In genomic region chrX:142196831-142197230, GRCm38 (mm10) we compare ENCODE assay signal across 24 mouse cellular contexts. TPM values are rescaled to one million over a fixed set of nuclear protein-coding genes. Genes with fewer than 3 reads are reported as not detected.
"Had no signal": no experiment of that assay in that cellular context is flagged by ENCODE, and none has a peak within 500 bp of the region (broad histone marks: within the 10 kb centered on the region; RNA-seq: fewer than 3 reads in every experiment).

Gene Gucy2f, minus strand, starts transcription at chrX:142196931.

- H3K36me3 ChIP-seq: midbrain, embryonic 10.5 days; midbrain, embryonic 12.5 days; neural tube, embryonic 13.5 days; neural tube, embryonic 15.5 days had no signal

- H3K4me1 ChIP-seq: midbrain, embryonic 10.5 days; midbrain, embryonic 12.5 days; neural tube, embryonic 13.5 days; neural tube, embryonic 15.5 days had no signal

- H3K9me3 ChIP-seq: midbrain, embryonic 10.5 days; midbrain, embryonic 12.5 days; neural tube, embryonic 13.5 days; neural tube, embryonic 15.5 days had no signal

- H3K27me3 ChIP-seq: neural tube, embryonic 15.5 days had no signal

- ATAC-seq: midbrain, embryonic 16.5 days had no signal

- H3K4me2 ChIP-seq: lung, embryonic 14.5 days; midbrain, embryonic 12.5 days; neural tube, embryonic 13.5 days; neural tube, embryonic 15.5 days had no signal

- H3K27ac ChIP-seq: midbrain, embryonic 10.5 days; midbrain, embryonic 12.5 days; neural tube, embryonic 13.5 days; neural tube, embryonic 15.5 days had no signal

- DNase-seq: lung, adult 18-20 months; lung, embryonic 14.5 days; lung, postnatal 10 days; lung, postnatal 4 days; midbrain, embryonic 14.5 days; right cerebral cortex, adult 18-20 months; right cerebral cortex, postnatal 25 days; right cerebral cortex, postnatal 4 days; spleen, adult 18-20 months; thymus, adult 18-20 months; thymus, postnatal 14 days; thymus, postnatal 36 days had no signal

- H3K9ac ChIP-seq: lung, embryonic 14.5 days; midbrain, embryonic 12.5 days; neural tube, embryonic 13.5 days; neural tube, embryonic 15.5 days had no signal

- H3K4me3 ChIP-seq: midbrain, embryonic 10.5 days; midbrain, embryonic 12.5 days; myocyte; neural tube, embryonic 13.5 days; neural tube, embryonic 15.5 days had no signal

RNA-seq across cellular contexts. Expression of gene Gucy2f, which starts in this region (rescaled TPM):
- total RNA-seq: megakaryocyte, adult 5-6 weeks; megakaryocyte-erythroid progenitor cell, adult 5-6 weeks had no signal
- polyA plus RNA-seq: liver, embryonic 16.5 days; lung, embryonic 16.5 days; midbrain, embryonic 10.5 days; myocyte; small intestine, adult 2 months; thymus, postnatal 0 days had no signal
